Mouse (Mus musculus): ENCODE results near the gene Srebf2.
"Not testable (repeated sequence)": the region's sequence is repeated elsewhere in the genome, so short reads cannot be mapped to it uniquely, and the experiment has no call there.

The Srebf2 gene

GRCm38 (mm10) chr15:82146770-82147610 is at the start of gene Srebf2:
Srebf2 (plus strand) TSS chr15:82147181.
- peak; percentile 98 for DNase-seq (ENCODE audit: low spot score)

- DNase-seq (ENCODE audit: low spot score) = peak; percentile 87
Measured at GRCm38 (mm10) chr15:82106953-82107555, 39.9 kb upstream of the Srebf2 start.

GRCm38 (mm10) chr15:82120544-82120943 is 26.4 kb upstream of the Srebf2 start:
- DNase-seq (ENCODE audit: low spot score) = no peak

- DNase-seq (ENCODE audit: low spot score) = not testable (repeated sequence)
Measured at GRCm38 (mm10) chr15:82126690-82127089, 20.3 kb upstream of the Srebf2 start.

- DNase-seq (ENCODE audit: low spot score) = peak; percentile 97
Measured at GRCm38 (mm10) chr15:82127426-82128374, 19.3 kb upstream of the Srebf2 start, which contains the start of gene Ccdc134. Ccdc134 (plus strand) TSS chr15:82127922.

- peak; percentile 52 for DNase-seq (ENCODE audit: low spot score)
Measured at GRCm38 (mm10) chr15:82128398-82128797, 18.6 kb upstream of the Srebf2 start.

- no peak for DNase-seq (ENCODE audit: low spot score)
Measured at GRCm38 (mm10) chr15:82130599-82130998, 16.4 kb upstream of the Srebf2 start.

- DNase-seq (ENCODE audit: low spot score) = no peak
Measured at GRCm38 (mm10) chr15:82135372-82135771, 11.6 kb upstream of the Srebf2 start.

- DNase-seq (ENCODE audit: low spot score) = peak; percentile 73
Measured at GRCm38 (mm10) chr15:82138565-82138964, 8.4 kb upstream of the Srebf2 start.

- no peak for DNase-seq (ENCODE audit: low spot score)
Measured at GRCm38 (mm10) chr15:82139196-82139595, 7.8 kb upstream of the Srebf2 start.

- DNase-seq (ENCODE audit: low spot score) = no peak
Measured at GRCm38 (mm10) chr15:82140355-82140754, 6.6 kb upstream of the Srebf2 start.

GRCm38 (mm10) chr15:82144157-82144556 is 2.8 kb upstream of the Srebf2 start:
- no peak for DNase-seq (ENCODE audit: low spot score)

GRCm38 (mm10) chr15:82145408-82145807 is 1.6 kb upstream of the Srebf2 start:
- peak; percentile 63 for DNase-seq (ENCODE audit: low spot score)

GRCm38 (mm10) chr15:82145851-82146769 is 871 bp upstream of the Srebf2 start:
- no peak for DNase-seq (ENCODE audit: low spot score)

- DNase-seq (ENCODE audit: low spot score) = peak; percentile 79
Measured at GRCm38 (mm10) chr15:82147611-82148111, 680 bp downstream of the Srebf2 start.

- no peak for DNase-seq (ENCODE audit: low spot score)
Measured at GRCm38 (mm10) chr15:82148510-82148911, 1.5 kb downstream of the Srebf2 start.

- DNase-seq (ENCODE audit: low spot score) = no peak
Measured at GRCm38 (mm10) chr15:82150042-82150441, 3.1 kb downstream of the Srebf2 start.

GRCm38 (mm10) chr15:82151176-82151575 is 4.2 kb downstream of the Srebf2 start:
- DNase-seq (ENCODE audit: low spot score) = no peak

GRCm38 (mm10) chr15:82152022-82152421 is 5.0 kb downstream of the Srebf2 start:
- no peak for DNase-seq (ENCODE audit: low spot score)

- DNase-seq (ENCODE audit: low spot score) = no peak
Measured at GRCm38 (mm10) chr15:82152435-82152834, 5.5 kb downstream of the Srebf2 start.

- no peak for DNase-seq (ENCODE audit: low spot score)
Measured at GRCm38 (mm10) chr15:82156298-82156697, 9.3 kb downstream of the Srebf2 start.
